Mouse (Mus musculus): ENCODE results near the gene Teddm1a. TPM values are rescaled to one million over a fixed set of nuclear protein-coding genes. Genes with fewer than 3 reads are reported as not detected.
A peak's percentile ranks its signal among the peaks of the same experiment; 100 is the strongest.

The Teddm1a gene
- polyA plus RNA-seq, 1 experiment from 2014 or later, result not detected

GRCm38 (mm10) chr1:153930431-153930830, 38.9 kb downstream of the Teddm1a start:
- no peaks in the 10 kb centered on the region for H3K4me1 ChIP-seq (replicated peaks; ENCODE audit: control insufficient read depth, insufficient read depth, low read length)
- no peak overlapping the region for H3K4me3 ChIP-seq (ENCODE audit: low read depth, low read length)
- DNase-seq (ENCODE audit: low spot score) (no peak), ATAC-seq (replicated peaks; ENCODE audit: low FRiP score) (no peak)
- no peaks in the 10 kb centered on the region for H3K9me3 ChIP-seq (ENCODE audit: control insufficient read depth, low read length)
- no peak overlapping the region for H3K9ac ChIP-seq (ENCODE audit: low read length)
- H3K36me3 ChIP-seq (ENCODE audit: control insufficient read depth, insufficient read depth, low read length), result no peaks in the 10 kb centered on the region
- no peaks in the 10 kb centered on the region for H3K27me3 ChIP-seq (ENCODE audit: control insufficient read depth, insufficient read depth, low read length)
- H3K27ac ChIP-seq (ENCODE audit: low read depth, low read length), result no peak overlapping the region
- WGBS, result 89% methylated on average over 2 of the region's 2 CpGs
- no peak overlapping the region for H3K4me2 ChIP-seq (ENCODE audit: low read depth, low read length, severe bottlenecking)

DNA sequence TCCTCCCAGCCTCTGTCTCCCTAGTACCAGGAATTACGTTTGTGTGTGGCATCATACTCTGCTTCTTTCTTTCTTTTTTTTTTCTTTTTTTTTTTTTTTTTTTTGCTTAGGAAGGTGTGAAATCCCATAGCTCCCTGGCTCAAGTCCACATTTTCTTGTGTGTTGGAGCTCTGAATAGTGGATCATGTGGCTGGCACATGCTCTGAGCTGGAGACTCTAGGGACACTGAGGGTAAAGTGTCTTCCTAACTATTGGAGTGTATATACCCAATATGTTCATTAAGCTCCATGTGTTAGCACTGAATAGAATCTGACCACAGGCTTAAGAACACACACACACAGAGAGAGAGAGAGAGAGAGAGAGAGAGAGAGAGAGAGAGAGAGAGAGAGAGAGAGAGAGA, 42.2 kb downstream of the Teddm1a start:
- Histone ChIP-seq H3K4me1 (replicated peaks; ENCODE audit: control insufficient read depth, insufficient read depth, low read length) (no peaks in the 10 kb centered on the region), H3K9me3 (ENCODE audit: control insufficient read depth, low read length) (no peaks in the 10 kb centered on the region), H3K4me2 (ENCODE audit: low read depth, low read length, severe bottlenecking) (no peak overlapping the region), H3K27me3 (ENCODE audit: control insufficient read depth, insufficient read depth, low read length) (no peaks in the 10 kb centered on the region), H3K36me3 (ENCODE audit: control insufficient read depth, insufficient read depth, low read length) (no peaks in the 10 kb centered on the region), H3K4me3 (ENCODE audit: low read depth, low read length) (no peak overlapping the region), H3K9ac (ENCODE audit: low read length) (no peak overlapping the region), H3K27ac (ENCODE audit: low read depth, low read length) (no peak overlapping the region)
- no peak for DNase-seq (ENCODE audit: low spot score)
- ATAC-seq (replicated peaks; ENCODE audit: low FRiP score), result no peak
- WGBS, result 67% methylated on average over 1 of the region's 1 CpGs

- no peak overlapping the region for H3K4me2 ChIP-seq (ENCODE audit: low read depth, low read length, severe bottlenecking)
- H3K9ac ChIP-seq (ENCODE audit: low read length), result no peak overlapping the region
- DNase-seq (ENCODE audit: low spot score) (no peak), ATAC-seq (replicated peaks; ENCODE audit: low FRiP score) (no peak)
- H3K4me1 ChIP-seq (replicated peaks; ENCODE audit: control insufficient read depth, insufficient read depth, low read length), result no peaks in the 10 kb centered on the region
- H3K27ac ChIP-seq (ENCODE audit: low read depth, low read length), result no peak overlapping the region; the same call in 1 of the 2 replicates
- H3K4me3 ChIP-seq (ENCODE audit: low read depth, low read length), result no peak overlapping the region
- WGBS, result 79% methylated on average over 12 of the region's 12 CpGs
- no peaks in the 10 kb centered on the region for H3K9me3 ChIP-seq (ENCODE audit: control insufficient read depth, low read length)
- H3K36me3 ChIP-seq (ENCODE audit: control insufficient read depth, insufficient read depth, low read length), result no peaks in the 10 kb centered on the region
- no peaks in the 10 kb centered on the region for H3K27me3 ChIP-seq (ENCODE audit: control insufficient read depth, insufficient read depth, low read length)
Measured at GRCm38 (mm10) chr1:153935844-153936380, 44.4 kb downstream of the Teddm1a start.

DNA sequence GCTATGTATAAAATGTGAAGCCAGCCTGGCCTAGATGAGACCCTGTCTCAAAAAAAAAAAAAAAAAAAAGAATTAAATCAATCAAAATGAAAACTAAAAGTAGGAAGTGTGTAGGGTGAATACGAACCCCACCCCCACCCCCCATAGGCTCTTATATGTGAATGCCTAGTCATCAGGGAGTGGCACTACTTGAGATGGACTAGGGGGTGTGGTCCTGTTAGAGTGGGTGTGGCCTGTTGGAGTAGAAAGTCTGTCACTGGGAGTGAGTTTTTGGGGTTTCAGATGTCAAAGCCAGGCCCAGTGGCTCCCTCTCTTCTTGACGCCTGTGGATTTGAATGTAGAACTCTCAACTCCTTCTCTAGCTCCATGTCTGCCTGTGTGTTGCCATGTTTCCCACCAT, 45.5 kb downstream of the Teddm1a start:
- DNase-seq (ENCODE audit: low spot score), result no peak
- Histone ChIP-seq H3K9me3 (ENCODE audit: control insufficient read depth, low read length) (no peaks in the 10 kb centered on the region), H3K4me3 (ENCODE audit: low read depth, low read length) (no peak overlapping the region), H3K36me3 (ENCODE audit: control insufficient read depth, insufficient read depth, low read length) (no peaks in the 10 kb centered on the region), H3K4me2 (ENCODE audit: low read depth, low read length, severe bottlenecking) (no peak overlapping the region), H3K27ac (ENCODE audit: low read depth, low read length) (no peak overlapping the region), H3K4me1 (replicated peaks; ENCODE audit: control insufficient read depth, insufficient read depth, low read length) (no peaks in the 10 kb centered on the region), H3K9ac (ENCODE audit: low read length) (no peak overlapping the region), H3K27me3 (ENCODE audit: control insufficient read depth, insufficient read depth, low read length) (no peaks in the 10 kb centered on the region)
- ATAC-seq (replicated peaks; ENCODE audit: low FRiP score), result no peak
- WGBS, result 100% methylated on average over 2 of the region's 2 CpGs

DNA sequence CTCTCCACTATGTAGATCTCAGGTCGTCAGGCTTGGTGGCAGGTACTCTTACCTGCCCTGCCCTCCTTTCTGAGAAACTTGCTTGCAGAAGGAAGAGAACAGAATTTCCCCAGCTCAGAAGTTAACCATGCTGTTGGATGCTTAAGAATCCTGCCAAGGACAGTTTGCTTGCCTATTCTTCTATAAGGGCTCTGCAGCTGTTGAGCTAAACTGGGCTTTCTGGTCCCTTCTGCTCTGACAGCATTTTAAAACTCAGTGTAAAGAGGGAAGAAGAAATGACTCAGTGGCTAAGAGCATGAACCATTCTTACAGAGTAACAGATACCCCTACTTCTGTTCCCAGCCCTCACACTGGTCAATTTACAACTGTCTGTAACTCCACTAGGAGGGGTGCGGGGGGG, 49.4 kb downstream of the Teddm1a start:
- ATAC-seq (replicated peaks; ENCODE audit: low FRiP score) (no peak), DNase-seq (ENCODE audit: low spot score) (no peak)
- Histone ChIP-seq H3K4me1 (replicated peaks; ENCODE audit: control insufficient read depth, insufficient read depth, low read length) (no peaks in the 10 kb centered on the region), H3K27ac (ENCODE audit: low read depth, low read length) (no peak overlapping the region), H3K4me2 (ENCODE audit: low read depth, low read length, severe bottlenecking) (no peak overlapping the region), H3K36me3 (ENCODE audit: control insufficient read depth, insufficient read depth, low read length) (no peaks in the 10 kb centered on the region), H3K9ac (ENCODE audit: low read length) (no peak overlapping the region), H3K4me3 (ENCODE audit: low read depth, low read length) (no peak overlapping the region), H3K27me3 (ENCODE audit: control insufficient read depth, insufficient read depth, low read length) (no peaks in the 10 kb centered on the region), H3K9me3 (ENCODE audit: control insufficient read depth, low read length) (no peaks in the 10 kb centered on the region)
- 73% methylated on average over 2 of the region's 2 CpGs for WGBS

Small RNAs within 50 kb of the gene (microRNA-seq; reads per million reads assigned to microRNA genes)
- 58.1 reads per million, percentile 29 among the genes with 10 or more reads in this experiment for gene Mir8114 (ENCODE audit: insufficient number of aligned reads)

Other genes with a start within 250 kb of the Teddm1a start
- gene Rgs8, start 238.7 kb upstream of the Teddm1a start, polyA plus RNA-seq (2014; fragmentation: Nextera tagmentation; extraction: Ambion mirVana), result 12.1 and 12.2 TPM in 2 replicates
- gene Rgs16, start 151.4 kb upstream of the Teddm1a start, polyA plus RNA-seq (2014; fragmentation: Nextera tagmentation; extraction: Ambion mirVana), result 24.3 and 25.3 TPM in 2 replicates
- 19.3 and 19.5 TPM in 2 replicates for gene Rnasel, start 142.3 kb upstream of the Teddm1a start, polyA plus RNA-seq (2014; fragmentation: Nextera tagmentation; extraction: Ambion mirVana)
- gene Rgsl1, start 47.6 kb upstream of the Teddm1a start, polyA plus RNA-seq (2014; fragmentation: Nextera tagmentation; extraction: Ambion mirVana), result not detected in 2 replicates
- gene Teddm1b, start 17.4 kb upstream of the Teddm1a start, polyA plus RNA-seq (2014; fragmentation: Nextera tagmentation; extraction: Ambion mirVana), result 0.40 and 0.56 TPM in 2 replicates
- gene Glul, start 8.2 kb downstream of the Teddm1a start, polyA plus RNA-seq (2014; fragmentation: Nextera tagmentation; extraction: Ambion mirVana), result 114 TPM in 2 replicates
- gene Teddm2, start 8.5 kb downstream of the Teddm1a start, polyA plus RNA-seq (2014; fragmentation: Nextera tagmentation; extraction: Ambion mirVana), result 0.40 and 0.45 TPM in 2 replicates

Data from forebrain, embryonic 11.5 days (tissue).